Mouse (Mus musculus) urinary bladder, adult 18-20 months (tissue): ENCODE measurements around the gene Muc16.

Experiments used
- DNase-seq, 2 experiments: peaks; one replicate each; pipeline ENCODE4 v3.0.0; 2022; ENCODE audit warnings: low spot score in 2 of 2, mixed read lengths in 2 of 2

Muc16 gene

DNA sequence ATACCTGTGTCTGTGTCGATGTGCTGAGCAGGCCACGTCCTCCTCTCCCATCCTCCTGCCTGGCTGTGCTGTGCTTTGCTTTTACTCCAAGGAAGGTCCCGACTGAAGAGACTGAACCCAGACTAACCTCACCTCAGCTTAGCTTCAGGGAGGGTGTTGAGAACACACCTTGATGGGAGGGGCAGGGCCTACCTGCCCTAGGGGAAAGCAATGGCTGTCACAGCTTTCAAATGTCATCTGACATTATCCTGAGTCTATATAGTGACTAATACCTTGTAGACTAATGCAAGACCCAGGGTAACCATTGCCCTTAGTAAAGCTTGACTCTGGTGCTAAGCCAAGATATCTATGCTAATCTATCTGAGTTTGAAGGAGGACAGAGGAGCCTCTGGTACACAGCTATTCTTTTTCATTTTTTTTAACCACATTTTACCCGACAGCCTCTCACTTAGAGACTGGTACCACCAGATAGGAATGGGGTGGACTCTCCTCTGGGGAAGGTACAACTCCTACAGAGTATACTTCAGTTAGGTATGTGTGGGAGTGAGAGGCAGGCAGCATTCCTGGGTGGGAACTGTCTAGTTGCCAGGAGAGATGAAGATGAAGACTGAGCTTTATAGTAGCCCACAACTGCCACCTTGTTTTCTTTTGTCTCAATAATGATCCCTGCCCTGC, at the start of gene Muc16:
Gene Muc16 (minus strand): TSS at position 51 of the 675 bp plus-strand sequence.
- no peak for DNase-seq

DNA sequence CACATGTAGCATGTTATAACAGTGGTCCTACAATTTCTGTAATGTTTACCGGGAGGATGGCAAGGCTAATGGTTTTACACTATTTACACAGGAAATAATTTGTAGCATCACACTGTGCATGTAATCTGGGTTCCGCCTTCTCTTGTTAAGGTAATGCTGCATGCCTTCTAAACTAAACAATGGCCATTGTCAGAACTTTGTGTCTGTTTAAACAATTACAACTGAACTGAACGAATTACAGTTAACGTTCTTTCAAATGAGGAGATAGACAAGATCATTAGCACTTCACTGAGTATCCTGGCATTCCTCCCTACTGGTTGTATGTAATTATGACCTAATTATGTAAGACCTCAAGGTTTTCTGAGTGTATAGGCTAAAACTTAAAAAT, 48.4 kb upstream of the Muc16 start:
- no peak for DNase-seq

DNA sequence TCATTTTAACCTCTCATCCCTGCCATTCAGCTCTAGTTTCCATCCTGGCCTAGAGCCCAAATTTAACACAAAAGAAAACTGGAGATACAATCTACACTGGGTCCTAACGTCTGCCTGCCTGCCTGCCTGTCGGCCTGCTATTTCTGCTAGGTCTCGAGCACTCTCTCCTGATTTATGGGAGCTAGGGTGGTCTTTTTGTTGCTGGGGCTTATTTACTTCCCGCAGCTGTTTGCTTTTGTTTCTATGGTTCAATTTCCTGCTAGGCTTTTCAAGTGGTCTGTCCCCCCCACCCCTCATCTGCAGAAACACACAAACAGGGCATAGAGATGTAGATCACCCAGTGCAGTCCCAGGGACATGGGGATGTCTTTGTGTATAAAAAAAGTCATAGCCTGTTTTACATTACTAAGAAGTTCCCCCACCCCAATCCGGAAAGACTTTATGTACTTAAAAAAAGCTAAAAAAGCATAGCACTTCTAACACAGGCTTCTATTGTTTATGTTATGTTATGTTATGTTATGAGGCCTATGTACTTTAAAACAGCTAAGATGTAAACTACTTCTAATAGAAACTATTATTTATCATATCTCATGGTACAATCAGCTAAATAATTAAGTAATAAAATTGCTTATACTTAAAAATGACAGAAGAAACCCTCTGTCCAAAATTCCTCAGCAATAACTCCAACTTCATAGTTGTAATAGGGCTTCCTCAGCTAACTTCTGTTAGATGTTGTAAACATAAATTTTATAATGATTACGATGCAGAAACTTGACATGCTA, 47.8 kb upstream of the Muc16 start:
- DNase-seq: no peak

DNA sequence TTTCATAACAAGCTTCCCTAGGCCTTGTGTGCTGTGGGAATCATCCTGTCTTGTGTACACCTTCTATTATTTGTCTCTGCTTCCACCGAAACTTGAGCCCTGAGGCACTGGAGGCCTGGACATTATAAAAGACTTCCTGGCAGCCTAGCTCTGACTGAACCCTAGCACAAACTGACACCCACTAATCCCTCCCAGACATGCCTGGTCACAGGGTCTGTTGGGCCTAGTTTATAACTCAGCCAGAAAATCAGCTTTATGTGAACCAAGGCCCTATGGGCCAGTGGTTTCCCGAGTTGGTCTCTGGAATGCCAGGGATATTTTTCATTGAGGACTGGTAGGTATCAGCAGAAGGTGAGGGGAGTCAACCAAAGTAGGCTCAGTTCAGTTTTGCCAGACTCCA, 46.7 kb upstream of the Muc16 start:
- no peak for DNase-seq

DNA sequence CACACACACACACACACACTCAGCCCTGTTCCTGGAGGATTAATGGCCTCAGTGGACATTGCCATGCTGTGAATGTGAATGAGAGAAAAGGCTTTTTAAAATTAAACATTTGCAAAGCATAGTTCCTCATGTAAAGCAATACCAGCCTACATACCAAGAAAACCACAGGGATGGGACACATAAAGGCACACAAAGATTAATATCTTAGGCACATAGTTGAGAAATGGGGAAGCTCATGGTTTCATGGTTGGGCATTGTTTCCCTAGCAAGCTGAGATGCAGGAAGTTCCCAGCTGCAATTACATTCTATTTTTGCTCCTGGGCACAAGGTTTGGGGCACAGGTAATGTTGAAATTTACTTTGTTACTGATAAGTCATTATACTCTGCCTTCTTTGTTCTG, 31.3 kb upstream of the Muc16 start:
- DNase-seq: no peak

DNA sequence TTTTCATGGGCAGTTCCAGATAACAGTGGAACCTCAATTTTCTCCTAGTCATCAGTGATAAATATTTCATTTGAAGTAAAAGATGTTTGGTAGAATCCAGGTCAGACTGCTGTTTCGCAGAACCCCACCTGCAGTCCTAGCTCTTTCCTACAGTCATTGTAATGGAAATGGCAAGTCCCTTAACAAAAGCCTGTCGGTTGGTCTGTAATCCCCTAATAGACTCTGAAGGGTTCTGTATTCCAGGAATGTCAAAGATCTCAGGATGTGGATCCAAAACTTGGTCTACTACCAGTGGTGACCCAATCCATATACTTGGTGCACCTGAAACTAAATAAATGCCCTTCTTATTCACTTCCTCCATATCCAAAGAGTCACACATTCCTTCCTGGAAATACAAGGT, 76.0 kb downstream of the Muc16 start:
- DNase-seq: no peak

DNA sequence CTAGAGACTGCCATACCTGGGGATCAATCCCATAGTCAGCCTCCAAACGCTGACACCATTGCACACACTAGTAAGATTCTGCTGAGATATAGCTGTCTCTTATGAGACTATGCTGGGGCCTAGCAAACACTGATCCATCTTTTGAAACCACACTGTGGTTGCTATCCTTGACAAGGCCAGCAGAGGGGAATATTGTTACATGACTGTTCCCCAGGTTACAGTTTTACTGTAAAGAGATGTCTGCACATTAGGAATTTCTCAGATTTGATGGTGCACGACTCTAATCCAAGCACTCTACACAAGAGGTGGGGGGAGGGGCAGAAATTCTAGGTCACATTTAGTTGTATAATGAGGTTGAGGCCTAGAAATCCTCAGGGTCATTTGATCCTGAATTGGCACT, 166.2 kb downstream of the Muc16 start:
- DNase-seq: no peak

DNA sequence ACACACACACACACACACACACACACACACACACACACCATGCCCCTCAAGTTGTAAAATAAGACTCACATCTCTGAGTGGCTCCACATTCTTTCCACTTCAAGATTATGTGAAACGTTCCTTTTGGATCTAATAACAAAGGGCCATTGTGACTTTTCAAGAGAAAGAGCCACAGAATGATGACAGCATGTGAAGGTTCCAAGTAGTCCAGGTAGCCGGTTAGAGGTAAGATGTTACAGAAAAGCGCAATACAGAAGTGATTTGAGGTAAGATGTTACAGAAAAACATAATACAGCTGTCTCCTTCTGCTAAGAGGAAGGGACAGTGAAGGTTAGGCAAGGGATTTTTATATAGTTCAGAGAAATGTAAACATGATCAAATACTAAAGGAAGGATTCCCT, 196.2 kb downstream of the Muc16 start, which contains the start of the genes Zfp558 and Mbd3l1:
Gene Zfp558 (minus strand): TSS at position 101 of the 400 bp plus-strand sequence.
Gene Mbd3l1 (plus strand): TSS at position 192 of the 400 bp plus-strand sequence.
- DNase-seq: no peak

DNA sequence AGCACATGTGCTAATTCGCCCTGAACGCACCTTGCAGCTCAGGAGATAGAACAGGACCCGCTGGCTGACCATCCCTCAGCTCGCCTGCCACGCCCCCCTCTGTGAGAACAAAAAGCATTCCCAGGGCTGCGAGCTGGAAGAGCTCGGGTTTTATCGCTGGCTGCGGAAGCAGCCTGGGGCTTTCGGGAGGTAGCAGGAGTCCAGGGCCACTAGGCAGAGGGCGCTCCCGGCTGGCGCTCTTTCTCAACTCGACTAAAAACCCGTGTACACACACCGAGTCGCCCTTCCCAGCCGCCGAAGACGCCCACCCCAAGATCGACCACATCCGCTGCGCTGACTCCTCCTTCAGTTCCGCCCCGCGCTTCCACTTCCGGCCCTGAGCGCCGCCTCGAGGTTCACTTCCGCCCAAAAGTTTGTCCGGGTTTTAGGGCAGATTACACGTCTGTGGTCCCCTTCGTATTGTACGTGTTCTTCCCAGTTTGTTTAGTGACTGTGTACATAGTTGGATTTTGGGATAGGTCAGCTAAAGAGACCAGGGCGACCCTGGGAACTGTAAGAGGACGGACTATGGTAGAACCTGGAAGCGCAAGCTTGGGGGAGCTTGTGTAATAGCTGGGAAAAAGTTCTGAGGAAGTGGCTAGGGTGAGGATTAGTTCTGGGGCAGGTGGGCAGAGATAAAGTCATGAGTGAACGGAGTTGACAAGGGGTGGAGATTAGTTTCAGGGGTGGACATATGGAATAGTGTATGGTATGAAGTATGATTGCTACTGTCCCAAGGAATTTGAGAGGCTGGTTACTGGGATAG, 200.8 kb downstream of the Muc16 start:
- peak; percentile 43 to 48 for DNase-seq

DNA sequence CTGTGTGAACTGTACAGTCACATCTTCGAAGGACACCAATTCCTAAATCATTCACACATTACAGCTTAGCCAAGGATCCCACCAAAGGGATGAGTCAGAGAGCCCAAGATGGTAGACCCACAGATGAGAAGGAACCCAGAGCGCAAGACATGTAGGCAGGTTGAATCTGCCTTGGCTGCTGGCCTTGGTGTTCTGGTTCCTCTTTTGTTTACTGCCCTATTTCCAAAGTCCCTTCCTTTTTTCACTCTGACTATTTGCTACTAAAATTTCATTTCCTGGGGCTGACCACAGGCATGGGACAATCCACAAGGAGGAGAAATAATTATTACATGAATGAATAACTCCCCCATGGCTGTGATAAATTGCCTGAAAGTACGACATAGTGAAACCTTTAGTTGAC, 206.3 kb downstream of the Muc16 start:
- no peak for DNase-seq

DNA sequence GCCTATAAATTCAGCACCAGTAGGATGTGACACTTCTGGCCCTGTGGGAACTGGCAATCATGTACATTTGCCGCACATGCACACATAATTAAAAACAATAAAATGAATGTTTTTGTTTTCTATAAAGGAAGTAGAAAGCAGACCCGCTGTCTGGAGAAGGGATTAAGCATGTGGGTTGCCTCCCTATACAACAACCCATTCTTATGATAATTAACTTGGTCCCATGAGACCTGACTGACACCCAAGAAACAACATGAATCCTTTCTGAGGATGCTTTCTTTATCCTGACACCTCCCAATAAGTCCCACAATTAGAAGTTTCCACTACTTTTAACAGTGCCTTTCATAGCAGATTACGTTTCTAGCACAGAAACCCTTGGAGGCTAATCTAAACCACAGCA, 207.0 kb downstream of the Muc16 start:
- DNase-seq: no peak

DNA sequence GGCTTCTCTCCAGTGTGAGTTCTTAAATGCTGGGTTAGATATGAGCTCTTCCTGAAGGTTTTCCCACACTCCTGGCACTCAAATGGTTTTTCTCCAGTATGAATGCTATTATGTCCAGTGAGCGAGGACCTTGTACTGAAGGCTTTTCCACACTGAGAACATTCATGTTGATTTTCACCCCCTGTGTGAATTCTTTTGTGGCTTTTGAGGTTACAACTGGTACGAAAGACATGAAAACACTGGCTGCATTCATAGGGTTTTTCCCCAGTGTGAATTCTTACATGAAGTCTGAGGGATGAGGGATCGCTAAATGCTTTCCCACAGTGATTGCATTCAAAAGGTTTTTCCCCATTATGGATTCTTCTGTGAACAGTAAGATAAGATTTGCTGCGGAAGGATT, 217.8 kb downstream of the Muc16 start:
- no peak for DNase-seq
